In the genomic region with DNA sequence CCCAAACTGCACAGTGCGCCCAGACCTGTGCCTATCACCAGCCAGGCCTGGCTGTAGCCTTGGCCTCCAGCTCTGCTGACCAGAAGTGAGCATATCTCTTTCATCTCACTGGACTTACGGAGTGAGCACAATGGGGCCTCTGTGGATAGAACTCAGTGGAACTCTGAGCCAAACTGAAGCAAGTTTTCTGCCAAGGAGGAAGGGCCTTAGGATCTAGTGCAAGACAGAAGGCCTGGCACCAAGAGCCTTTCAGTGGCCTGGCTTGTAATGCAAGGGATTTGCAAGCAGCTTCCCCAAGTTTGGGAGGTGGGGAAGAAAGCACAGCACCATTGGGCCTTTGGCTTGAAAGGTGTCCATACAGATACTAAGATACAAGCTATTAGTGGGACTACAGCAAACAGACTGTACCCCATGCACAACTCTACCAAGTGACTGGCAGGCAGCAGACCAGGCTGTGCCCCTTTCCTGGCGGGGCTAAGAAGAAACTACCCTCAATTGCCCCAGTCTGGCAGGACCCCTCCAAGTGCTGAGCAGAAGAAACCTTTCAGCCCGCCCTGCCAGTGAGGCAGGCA, we compare ENCODE assay signal across 8 mouse cellular contexts. TPM values are rescaled to one million over a fixed set of nuclear protein-coding genes. Genes with fewer than 3 reads are reported as not detected.
A peak's percentile ranks its signal among the peaks of the same experiment; 100 is the strongest.
DNase-seq lines count a peak whose midpoint lies in the region; ATAC-seq lines count a peak whose summit lies in the region.

No protein-coding gene starts in this region.

- peak; percentile 61 to 74 for DNase-seq in layer of hippocampus, adult 8-10 months (ENCODE audit: low spot score in 2 of 2)
- DNase-seq in layer of hippocampus, adult 11-12 months (ENCODE audit: low spot score): no peak
- DNase-seq in embryonic facial prominence, embryonic 14.5 days (ENCODE audit: low spot score): peak; percentile 54
- DNase-seq in midbrain, embryonic 11.5 days (ENCODE audit: low spot score, missing footprints): peak; percentile 94
- no peak for DNase-seq in adrenal gland, adult 18-20 months (ENCODE audit: low spot score in 2 of 2)
- no peak for DNase-seq in urinary bladder, postnatal 10 days (ENCODE audit: low spot score)
- DNase-seq in thymus, adult 18-20 months: no peak

- H3K36me3 ChIP-seq in embryonic facial prominence, embryonic 14.5 days (ENCODE audit: control insufficient read depth, insufficient read depth, low read length): no peaks in the 10 kb centered on the region
- 0 out of 2 replicates have a peak, but pooled peaks cover 2% of the 10 kb centered on the region for H3K36me3 ChIP-seq in intestine, embryonic 15.5 days
- peaks cover 5% of the 10 kb centered on the region; the same call in 1 of the 2 replicates for H3K36me3 ChIP-seq in midbrain, embryonic 11.5 days (ENCODE audit: control insufficient read depth, insufficient read depth, low read length)

- H3K4me2 ChIP-seq in embryonic facial prominence, embryonic 14.5 days (ENCODE audit: low read depth, low read length): peak overlapping the region; percentile 75
- H3K4me2 ChIP-seq in intestine, embryonic 15.5 days (replicated peaks): peak overlapping the region; percentile 88
- H3K4me2 ChIP-seq in midbrain, embryonic 11.5 days: peak overlapping the region; percentile 42

- WGBS in embryonic facial prominence, embryonic 14.5 days: 75% methylated on average over 4 of the region's 4 CpGs
- WGBS in intestine, embryonic 15.5 days: 69% methylated on average over 4 of the region's 4 CpGs
- WGBS in midbrain, embryonic 11.5 days: 39% methylated on average over 4 of the region's 4 CpGs

- H3K9me3 ChIP-seq in embryonic facial prominence, embryonic 14.5 days (ENCODE audit: control insufficient read depth, low read length): no peaks in the 10 kb centered on the region
- H3K9me3 ChIP-seq in intestine, embryonic 15.5 days: no peaks in the 10 kb centered on the region
- no peaks in the 10 kb centered on the region for H3K9me3 ChIP-seq in midbrain, embryonic 11.5 days (ENCODE audit: control insufficient read depth, low read length)

- peak overlapping the region; percentile 61 for H3K27ac ChIP-seq in embryonic facial prominence, embryonic 14.5 days (replicated peaks; ENCODE audit: low read depth, low read length)
- peak overlapping the region; percentile 40 for H3K27ac ChIP-seq in intestine, embryonic 15.5 days
- peak overlapping the region; percentile 92 for H3K27ac ChIP-seq in midbrain, embryonic 11.5 days (ENCODE audit: low read depth, low read length)

- H3K4me3 ChIP-seq in embryonic facial prominence, embryonic 14.5 days (ENCODE audit: low read depth, low read length): peak overlapping the region; percentile 78; the same call in 1 of the 2 replicates
- 0 out of 2 replicates have a peak overlapping the region, but pooled peaks have one; percentile 6 for H3K4me3 ChIP-seq in intestine, embryonic 15.5 days (replicated peaks)
- H3K4me3 ChIP-seq in midbrain, embryonic 11.5 days (ENCODE audit: low read depth, low read length): peak overlapping the region; percentile 12

- peak overlapping the region; percentile 26; the same call in 1 of the 2 replicates for H3K9ac ChIP-seq in embryonic facial prominence, embryonic 14.5 days (ENCODE audit: low read depth, low read length)
- peak overlapping the region; percentile 21; the same call in 1 of the 2 replicates for H3K9ac ChIP-seq in intestine, embryonic 15.5 days
- peak overlapping the region; percentile 44 for H3K9ac ChIP-seq in midbrain, embryonic 11.5 days (ENCODE audit: low read length)

- H3K4me1 ChIP-seq in embryonic facial prominence, embryonic 14.5 days (ENCODE audit: control insufficient read depth, insufficient read depth, low read length): peaks cover 46% of the 10 kb centered on the region
- peaks cover 81% of the 10 kb centered on the region for H3K4me1 ChIP-seq in intestine, embryonic 15.5 days (replicated peaks)
- H3K4me1 ChIP-seq in midbrain, embryonic 11.5 days (ENCODE audit: control insufficient read depth, insufficient read depth, low read length): peaks cover 64% of the 10 kb centered on the region

- peaks cover 7% of the 10 kb centered on the region; the same call in 1 of the 2 replicates for H3K27me3 ChIP-seq in embryonic facial prominence, embryonic 14.5 days (replicated peaks; ENCODE audit: control insufficient read depth, insufficient read depth, low read length)
- H3K27me3 ChIP-seq in intestine, embryonic 15.5 days (replicated peaks): no peaks in the 10 kb centered on the region
- H3K27me3 ChIP-seq in midbrain, embryonic 11.5 days (ENCODE audit: control insufficient read depth, insufficient read depth, low read length): no peaks in the 10 kb centered on the region

- no peak for ATAC-seq in embryonic facial prominence, embryonic 14.5 days (ENCODE audit: low read depth)
- ATAC-seq in intestine, embryonic 15.5 days: no peak
- ATAC-seq in midbrain, embryonic 11.5 days (ENCODE audit: low FRiP score): no peak

RNA-seq across cellular contexts. Expression of a gene that starts 16.4 kb away (rescaled TPM):
- total RNA-seq in layer of hippocampus, adult 8-10 months (2022): 10 to 100 TPM; 31.0 to 36.2 (median 34.2) TPM
- polyA plus RNA-seq in embryonic facial prominence, embryonic 14.5 days (2014; fragmentation: Nextera tagmentation; extraction: Ambion mirVana): 29.9 and 35.8 TPM in 2 replicates
- 11.3 and 12.2 TPM in 2 replicates for polyA plus RNA-seq in intestine, embryonic 15.5 days (2015; fragmentation: Nextera tagmentation; extraction: Ambion mirVana)
- polyA plus RNA-seq in midbrain, embryonic 11.5 days (2014; fragmentation: Nextera tagmentation; extraction: Ambion mirVana): 40.8 and 47.5 TPM in 2 replicates
- total RNA-seq in adrenal gland, adult 18-20 months (2021): 10 to 100 TPM; 21.5 to 22.0 TPM

RNA-seq across cellular contexts. Expression of a gene that starts 55.1 kb away (rescaled TPM):
- total RNA-seq in layer of hippocampus, adult 8-10 months (2022): 10 to 100 TPM; 48.2 to 56.5 (median 54.5) TPM
- polyA plus RNA-seq in embryonic facial prominence, embryonic 14.5 days (2014; fragmentation: Nextera tagmentation; extraction: Ambion mirVana): 38.6 and 42.0 TPM in 2 replicates
- polyA plus RNA-seq in intestine, embryonic 15.5 days (2015; fragmentation: Nextera tagmentation; extraction: Ambion mirVana): 20.2 and 24.7 TPM in 2 replicates
- polyA plus RNA-seq in midbrain, embryonic 11.5 days (2014; fragmentation: Nextera tagmentation; extraction: Ambion mirVana): 28.2 and 29.8 TPM in 2 replicates
- total RNA-seq in adrenal gland, adult 18-20 months (2021): 10 to 100 TPM; 52.2 to 69.1 TPM

Comparison
In these comparisons a context has a peak if more than half of its experiments do, and no peak if none do; other contexts are left out.
1. DNase-seq: peak in layer of hippocampus, adult 8-10 months (2 of 2), embryonic facial prominence, embryonic 14.5 days (single experiment) and midbrain, embryonic 11.5 days (single experiment); none in layer of hippocampus, adult 11-12 months (single experiment), adrenal gland, adult 18-20 months (0 of 2), urinary bladder, postnatal 10 days (single experiment) and thymus, adult 18-20 months (0 of 2).
2. H3K27ac ChIP-seq: peak in every context shown above with its lines; median percentile 92 in midbrain, embryonic 11.5 days; 61 in embryonic facial prominence, embryonic 14.5 days; 40 in intestine, embryonic 15.5 days.
3. H3K4me3 ChIP-seq: peak in every context shown above with its lines; median percentile 78 in embryonic facial prominence, embryonic 14.5 days; 12 in midbrain, embryonic 11.5 days; 6 in intestine, embryonic 15.5 days.
4. Peak in every context shown above with its lines, with median percentiles within 50 percentile points of each other: H3K4me2 ChIP-seq and H3K9ac ChIP-seq.